Mouse (Mus musculus) regulatory T cell (primary cell): ENCODE measurements around the gene Glt8d2.

ENCODE experiments used
- in situ Hi-C: fragments of 300-600 bp; cut with MboI, MseI; formaldehyde crosslinking; loops from one replicate; pipeline ENCODE4 v1.15.1; 2025; ENCODE audit warnings: high pct_unique_total_duplicates

Gene Glt8d2

DNA sequence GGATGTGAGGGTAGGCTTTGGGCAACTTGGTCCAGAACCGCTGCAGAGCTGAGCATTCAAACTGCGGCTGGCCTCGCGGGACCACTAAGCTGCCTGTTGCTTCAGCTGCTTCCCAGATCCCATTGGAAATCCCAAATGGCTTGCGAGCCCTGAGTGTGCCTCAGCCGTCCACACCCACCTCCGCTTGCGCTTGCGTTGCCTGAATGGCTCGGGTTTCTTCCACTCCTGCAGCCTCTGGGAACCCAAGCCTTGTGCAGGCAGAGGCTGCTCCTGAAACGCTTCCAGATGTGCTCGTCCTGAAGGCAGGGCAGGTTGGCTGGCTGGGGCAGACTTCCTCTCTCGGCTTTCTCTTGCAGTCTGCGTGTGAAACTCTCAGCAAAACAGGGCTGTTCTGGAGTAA lies at the start of gene Glt8d2:
Gene Glt8d2 (minus strand): TSS at position 157 of the 400 bp plus-strand sequence.
- in situ Hi-C loops, result no loop called here

DNA sequence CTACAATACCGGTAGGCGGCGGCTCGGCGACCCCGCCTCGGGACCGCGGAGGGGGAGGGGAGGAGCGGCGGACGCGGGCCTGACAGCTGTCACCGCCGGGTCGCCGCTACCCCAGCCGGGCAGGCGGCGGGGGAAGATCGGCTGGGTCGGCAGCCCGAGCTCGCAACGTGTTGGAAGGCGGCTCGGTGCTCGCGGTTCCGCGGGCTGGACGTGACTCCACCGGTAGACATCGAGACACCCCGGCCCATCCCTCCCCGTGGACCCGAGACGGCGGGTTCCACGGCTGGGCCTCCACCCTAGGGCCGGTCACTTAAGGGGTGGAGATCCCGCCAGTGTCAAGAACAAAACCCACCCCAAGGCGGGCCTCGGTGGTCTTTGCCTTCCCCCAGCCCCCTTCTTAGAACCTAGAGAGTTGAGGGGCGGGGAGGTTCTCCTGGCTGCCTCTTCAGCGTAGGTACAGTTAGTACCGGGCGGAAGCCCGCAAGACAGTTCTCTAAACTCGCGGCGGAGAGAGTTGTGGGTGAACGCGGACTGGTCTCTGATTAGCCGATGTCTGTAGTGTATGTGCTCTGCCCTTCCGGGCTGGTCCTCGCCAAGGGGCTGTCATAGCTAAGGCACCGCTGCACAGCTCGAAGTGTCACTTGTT lies 9.0 kb upstream of the Glt8d2 start:
- in situ Hi-C loops, result no loop called here

- in situ Hi-C loops, result no loop called here
Observed at GRCm38 (mm10) chr10:82698712-82699261, 8.3 kb upstream of the Glt8d2 start.

GRCm38 (mm10) chr10:82697305-82697898 lies 7.0 kb upstream of the Glt8d2 start:
- in situ Hi-C loops, result no loop called here

GRCm38 (mm10) chr10:82696453-82697079 lies 6.1 kb upstream of the Glt8d2 start:
- in situ Hi-C loops, result no loop called here

GRCm38 (mm10) chr10:82695956-82696355 lies 5.5 kb upstream of the Glt8d2 start, which contains the start of gene Hcfc2:
Gene Hcfc2, plus strand, starts transcription at chr10:82696160.
- in situ Hi-C loops, result no loop called here

GRCm38 (mm10) chr10:82689681-82690211 lies 704 bp downstream of the Glt8d2 start:
- in situ Hi-C loops, result no loop called here

- in situ Hi-C loops, result no loop called here
Observed at GRCm38 (mm10) chr10:82685440-82685839, 5.0 kb downstream of the Glt8d2 start.

- in situ Hi-C loops, result no loop called here
Observed at GRCm38 (mm10) chr10:82681639-82682038, 8.8 kb downstream of the Glt8d2 start.

DNA sequence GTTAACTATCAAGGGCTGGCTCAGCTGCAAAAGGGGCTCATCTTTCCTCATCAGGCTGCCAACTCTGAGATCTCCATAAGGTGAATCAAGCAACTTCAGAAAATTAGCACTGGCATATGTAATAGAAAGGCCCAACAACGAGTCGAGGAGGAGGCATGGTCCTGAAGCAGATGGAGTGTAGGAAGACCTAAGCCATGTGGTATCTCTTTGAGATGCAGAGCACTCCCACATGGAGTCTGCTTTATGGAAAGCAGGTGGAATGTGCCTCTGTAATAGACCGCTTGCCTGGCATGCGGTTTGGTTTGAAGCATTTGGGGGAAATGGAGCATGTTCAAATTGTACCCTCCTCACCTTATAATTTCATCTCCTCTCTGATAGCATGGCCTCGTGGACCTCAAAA lies 9.7 kb downstream of the Glt8d2 start:
- in situ Hi-C loops, result no loop called here

- in situ Hi-C loops, result no loop called here
Observed at GRCm38 (mm10) chr10:82676949-82677348, 13.5 kb downstream of the Glt8d2 start.

DNA sequence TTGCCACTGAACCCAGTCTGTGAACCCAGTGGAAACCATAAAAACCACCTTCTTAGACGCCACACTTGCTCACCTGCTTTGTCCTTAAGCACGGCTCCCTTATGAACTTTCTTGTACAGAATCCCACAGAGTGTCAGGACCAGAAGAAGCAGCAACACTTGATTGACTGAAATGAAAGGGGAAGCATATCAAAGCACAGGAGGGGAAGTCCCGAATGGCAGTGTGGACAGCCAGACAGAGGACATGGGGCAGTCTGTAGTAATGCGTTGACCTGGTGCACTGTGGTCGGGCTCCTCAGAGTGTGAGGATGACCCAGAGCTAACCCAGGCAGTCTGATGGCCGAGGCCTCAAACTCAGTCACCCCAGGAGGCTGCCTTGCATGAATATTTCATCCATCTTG lies 20.2 kb downstream of the Glt8d2 start:
- in situ Hi-C loops, result loop anchor here (5.0 to 25.0 kb wide), 2 partner anchors 653 to 867 kb away; partner anchors contain the start of genes Aldh1l2 and Washc4

- in situ Hi-C loops, result loop anchor here (5.0 to 25.0 kb wide), 2 partner anchors 66 to 871 kb away; partner anchors contain the start of genes Aldh1l2 and Washc4
Observed at GRCm38 (mm10) chr10:82666436-82667234, 23.8 kb downstream of the Glt8d2 start.

- in situ Hi-C loops, result loop anchor here (5.0 to 25.0 kb wide), 2 partner anchors 66 to 871 kb away; partner anchors contain the start of genes Aldh1l2 and Washc4
Observed at GRCm38 (mm10) chr10:82665951-82666350, 24.5 kb downstream of the Glt8d2 start.

GRCm38 (mm10) chr10:82663289-82663688 lies 27.2 kb downstream of the Glt8d2 start:
- in situ Hi-C loops, result loop anchor here (25.0 kb wide), 1 partner anchor 874 kb away; the partner anchor contains the start of genes Aldh1l2 and Washc4

DNA sequence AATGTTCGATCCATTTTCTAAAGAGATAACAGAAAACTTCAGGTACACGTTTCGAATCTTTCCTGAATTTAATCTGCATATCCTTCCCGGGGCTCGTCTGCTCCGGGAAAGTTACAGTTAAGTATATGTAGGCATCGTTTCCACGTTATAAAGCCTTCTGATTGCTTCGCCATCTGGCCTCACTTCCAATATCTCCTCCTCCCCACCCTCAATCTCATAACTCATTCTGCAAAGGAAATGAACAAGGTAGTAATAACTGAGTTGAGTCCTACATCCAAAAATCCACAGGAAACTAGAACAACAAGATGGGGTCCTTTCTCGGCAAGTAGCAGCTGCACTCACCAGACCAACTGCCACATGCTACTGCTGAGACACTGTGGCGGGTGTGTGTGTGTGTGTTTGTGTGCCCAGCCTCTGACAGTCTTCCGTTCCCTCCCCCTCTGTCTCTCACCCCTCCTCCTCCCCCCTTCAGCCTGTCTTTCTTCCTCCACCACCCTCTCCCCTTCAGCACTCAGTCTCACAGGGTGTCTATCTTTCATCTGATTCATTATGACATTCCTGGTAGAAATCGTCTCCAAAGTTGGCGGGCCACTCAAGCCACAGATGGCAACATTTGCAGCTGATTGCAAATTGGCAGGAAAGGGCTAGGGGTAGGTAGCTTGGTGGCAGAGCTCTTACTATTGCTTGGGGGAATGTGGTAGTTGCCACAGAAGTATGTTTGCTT lies 28.0 kb downstream of the Glt8d2 start:
- in situ Hi-C loops, result loop anchor here (25.0 kb wide), 1 partner anchor 875 kb away; the partner anchor contains the start of genes Aldh1l2 and Washc4

GRCm38 (mm10) chr10:82661820-82662219 lies 28.6 kb downstream of the Glt8d2 start:
- in situ Hi-C loops, result loop anchor here (25.0 kb wide), 1 partner anchor 875 kb away; the partner anchor contains the start of genes Aldh1l2 and Washc4

DNA sequence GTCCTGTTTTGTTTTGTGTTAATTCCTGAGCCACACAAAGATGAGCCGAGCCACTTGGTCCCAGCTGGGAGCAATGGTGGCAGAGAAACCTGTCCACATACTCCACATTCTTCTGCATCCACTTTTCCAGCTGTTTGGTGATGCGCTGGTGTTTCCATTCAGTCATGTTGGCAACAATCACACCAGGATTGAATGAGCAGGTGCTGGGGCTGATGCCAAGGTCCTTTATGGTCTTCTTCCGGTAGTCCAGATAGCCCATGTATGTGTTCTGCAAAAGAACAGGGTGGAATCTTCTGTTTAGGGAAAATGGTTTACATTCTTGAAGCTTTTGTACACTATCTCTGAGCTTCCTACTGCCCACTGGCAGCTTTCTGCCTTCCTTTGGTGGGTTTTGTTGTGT lies 35.9 kb downstream of the Glt8d2 start:
- in situ Hi-C loops, result loop anchor here (25.0 kb wide), 1 partner anchor 883 kb away; the partner anchor contains the start of genes Aldh1l2 and Washc4

- in situ Hi-C loops, result loop anchor here (25.0 kb wide), 1 partner anchor 885 kb away; the partner anchor contains the start of genes Aldh1l2 and Washc4
Observed at GRCm38 (mm10) chr10:82652625-82653024, 37.8 kb downstream of the Glt8d2 start.

DNA sequence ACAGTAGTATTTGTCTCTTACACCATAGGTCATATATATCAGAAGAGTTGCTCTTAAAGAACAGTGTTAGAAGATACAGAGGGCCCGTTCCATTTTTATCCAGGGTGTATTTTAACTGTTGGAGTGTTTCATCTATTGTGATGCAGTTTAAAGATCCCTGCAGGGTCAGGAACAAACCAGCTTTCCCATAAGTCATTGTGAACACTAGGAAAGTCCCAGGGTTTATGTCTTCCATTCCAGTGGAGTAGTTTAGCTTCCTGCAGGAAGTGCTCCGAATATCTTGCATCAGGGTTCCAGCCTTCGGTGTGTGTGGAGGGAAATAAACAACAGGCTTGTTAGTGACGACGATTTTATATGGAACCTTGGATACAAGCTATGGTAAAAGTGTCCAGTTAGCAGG lies 39.2 kb downstream of the Glt8d2 start:
- in situ Hi-C loops, result loop anchor here (25.0 kb wide), 1 partner anchor 886 kb away; the partner anchor contains the start of genes Aldh1l2 and Washc4
